Mouse (Mus musculus) adrenal gland, adult 10 weeks (tissue): ENCODE data around the gene Osm. TPM values are rescaled to one million over a fixed set of nuclear protein-coding genes. Genes with fewer than 3 reads are reported as not detected.

Source experiments
- polyA plus RNA-seq: library from polyadenylated mRNA; stranded (reverse); fragments of 350-450 nt; fragmentation: Illumina TruSeq; extraction: RNeasy Lipid Tissue Mini Kit (QIAGEN cat#74804); gene quantifications from one replicate; pipeline ENCODE4 v1.2.3, GENCODE M21; 2014; ENCODE audit warnings: low read depth, low replicate concordance

Gene Osm
- polyA plus RNA-seq = not detected

GRCm38 (mm10) chr11:4235665-4236545 lies at the start of gene Osm:
Osm (plus strand) TSS chr11:4236420.

GRCm38 (mm10) chr11:4186486-4187317 lies 49.5 kb upstream of the Osm start, which contains the start of gene Tbc1d10a:
Tbc1d10a (plus strand) TSS chr11:4186789.

GRCm38 (mm10) chr11:4217914-4218629 lies 18.1 kb upstream of the Osm start, which contains the start of gene Castor1:
Castor1 (plus strand) TSS chr11:4218225.

GRCm38 (mm10) chr11:4256846-4257607 lies 20.8 kb downstream of the Osm start, which contains the start of gene Lif:
Lif (plus strand) TSS chr11:4257557.

Other genes with a start within 250 kb of the Osm start
- gene Sec14l4, start 205.0 kb upstream of the Osm start, polyA plus RNA-seq = 0.47 TPM
- gene Sec14l3, start 171.6 kb upstream of the Osm start, polyA plus RNA-seq = not detected
- 6.5 TPM for gene Mtfp1, start 141.0 kb upstream of the Osm start, polyA plus RNA-seq
- 0.82 TPM for gene Sec14l2, start 113.0 kb upstream of the Osm start, polyA plus RNA-seq
- gene Rnf215, start 101.2 kb upstream of the Osm start, polyA plus RNA-seq = 4.8 TPM
- 4.5 TPM for gene Ccdc157, start 76.1 kb upstream of the Osm start, polyA plus RNA-seq
- gene Sf3a1, start 76.1 kb upstream of the Osm start, polyA plus RNA-seq = 17.6 TPM
- not detected for gene Tbc1d10a, start 49.6 kb upstream of the Osm start, polyA plus RNA-seq
- gene Castor1, start 18.2 kb upstream of the Osm start, polyA plus RNA-seq = not detected
- not detected for gene Lif, start 21.1 kb downstream of the Osm start, polyA plus RNA-seq
- not detected for gene Hormad2, start 204.7 kb downstream of the Osm start, polyA plus RNA-seq